Mouse (Mus musculus) spleen, adult 2 months (tissue): ENCODE results near the gene Gldn.

Experiments used
- CTCF ChIP-seq: fragments of 200-500 bp; IDR thresholded peaks from 2 replicates; pipeline ENCODE4 v1.5.1; 2011; ENCODE audit warnings: mild to moderate bottlenecking, inconsistent platforms; ENCODE audit not compliant: insufficient read depth, insufficient read length, insufficient replicate concordance; ENCODE audit errors: extremely low read depth
- POLR2A ChIP-seq: fragments of 200-500 bp; IDR thresholded peaks from 2 replicates; pipeline ENCODE4 v1.6.1; 2011; ENCODE audit warnings: low read depth, low read length, inconsistent platforms

GRCm38 (mm10) chr9:54308751-54309358, 22.6 kb downstream of the Gldn start:
- no peak for TF ChIP-seq POLR2A
- TF ChIP-seq CTCF = no peak
